In the genomic region with DNA sequence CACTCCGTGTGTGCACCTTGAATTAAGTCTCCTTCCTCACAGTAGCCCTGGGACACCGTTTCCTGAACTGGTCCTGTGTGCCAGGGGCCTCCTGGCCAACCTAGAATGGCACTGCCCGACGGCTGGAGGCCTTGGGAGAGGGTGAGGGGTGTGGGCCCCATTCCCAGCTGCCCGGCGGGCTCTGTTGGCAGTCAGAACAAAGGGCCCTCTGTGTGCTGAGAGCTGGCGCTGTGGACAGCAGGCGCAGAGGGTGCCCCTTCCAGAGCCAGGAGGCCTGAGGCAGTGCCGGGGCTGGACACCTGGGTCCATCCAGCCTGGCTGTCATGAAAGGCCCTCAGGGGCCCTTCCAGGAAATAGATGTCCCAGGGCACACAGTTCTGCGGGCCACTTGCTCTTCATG, we compare ENCODE assay signal across 12 mouse cellular contexts. TPM values are rescaled to one million over a fixed set of nuclear protein-coding genes. Genes with fewer than 3 reads are reported as not detected.
DNase-seq lines count a peak whose midpoint lies in the region; ATAC-seq and TF ChIP-seq lines count a peak whose summit lies in the region.
"Had no signal": no experiment of that assay in that cellular context is flagged by ENCODE, and none has a peak within 500 bp of the region (broad histone marks: within the 10 kb centered on the region; RNA-seq: fewer than 3 reads in every experiment).

No protein-coding gene starts in this region.

- no peaks in the 10 kb centered on the region for H3K36me3 ChIP-seq in lung, embryonic 16.5 days (ENCODE audit: control insufficient read depth, insufficient read depth, low read length)
- H3K36me3 ChIP-seq in liver, embryonic 12.5 days = no peaks in the 10 kb centered on the region
- peaks cover 16% of the 10 kb centered on the region for H3K36me3 ChIP-seq in liver, postnatal 0 days (replicated peaks; ENCODE audit: insufficient read depth, low read length)
- H3K36me3 ChIP-seq: G1E had no signal

- WGBS in lung, embryonic 16.5 days = 71% methylated on average over 10 of the region's 10 CpGs
- WGBS in liver, embryonic 12.5 days (ENCODE audit: insufficient replicate concordance) = 76% methylated on average over 10 of the region's 10 CpGs
- WGBS in liver, postnatal 0 days (ENCODE audit: insufficient replicate concordance) = 76% methylated on average over 10 of the region's 10 CpGs

- no peaks in the 10 kb centered on the region for H3K27me3 ChIP-seq in lung, embryonic 16.5 days (ENCODE audit: control insufficient read depth, insufficient read depth, low read depth, low read length)
- H3K27me3 ChIP-seq in liver, embryonic 12.5 days (replicated peaks) = peaks cover 77% of the 10 kb centered on the region
- H3K27me3 ChIP-seq in liver, postnatal 0 days (ENCODE audit: insufficient read depth, low read length) = no peaks in the 10 kb centered on the region

- no peaks in the 10 kb centered on the region for H3K4me1 ChIP-seq in lung, embryonic 16.5 days (replicated peaks; ENCODE audit: control insufficient read depth, insufficient read depth, low read length)
- no peaks in the 10 kb centered on the region for H3K4me1 ChIP-seq in liver, embryonic 12.5 days
- H3K4me1 ChIP-seq in liver, postnatal 0 days (ENCODE audit: insufficient read depth) = peaks cover 5% of the 10 kb centered on the region

- H3K27ac ChIP-seq in lung, embryonic 16.5 days (ENCODE audit: low read length) = no peak overlapping the region
- H3K27ac ChIP-seq in liver, embryonic 12.5 days = no peak overlapping the region
- H3K27ac ChIP-seq in liver, postnatal 0 days (ENCODE audit: low read depth) = no peak overlapping the region; the same call in 1 of the 2 replicates
- H3K27ac ChIP-seq: kidney, postnatal 0 days had no signal

- intact Hi-C loops in left cerebral cortex, postnatal 36 days (cut with DNase I) = no loop called here

- no peak for TF ChIP-seq CTCF in liver, postnatal 0 days (IDR thresholded peaks at IDR 0.05; ENCODE audit: low read depth)

- no peak for TF ChIP-seq EP300 in liver, postnatal 0 days (IDR thresholded peaks at IDR 0.05; ENCODE audit: low read depth)

- 0 out of 2 replicates have a peak, but pooled peaks have one; percentile 44 for ATAC-seq in lung, embryonic 16.5 days (ENCODE audit: low read depth)
- no peak for ATAC-seq in liver, embryonic 12.5 days
- no peak for ATAC-seq in liver, postnatal 0 days

- no peak overlapping the region for H3K4me3 ChIP-seq in lung, embryonic 16.5 days (ENCODE audit: low read length)
- no peak overlapping the region for H3K4me3 ChIP-seq in liver, embryonic 12.5 days
- H3K4me3 ChIP-seq in liver, postnatal 0 days (ENCODE audit: low read depth, low read length) = no peak overlapping the region
- H3K4me3 ChIP-seq: myocyte had no signal

- H3K4me2 ChIP-seq in lung, embryonic 16.5 days (ENCODE audit: low read depth, low read length) = no peak overlapping the region
- H3K4me2 ChIP-seq in liver, embryonic 12.5 days = no peak overlapping the region
- H3K4me2 ChIP-seq in liver, postnatal 0 days (ENCODE audit: low read depth, low read length) = no peak overlapping the region

- H3K9me3 ChIP-seq in lung, embryonic 16.5 days (ENCODE audit: control insufficient read depth, low read length) = no peaks in the 10 kb centered on the region
- H3K9me3 ChIP-seq in liver, embryonic 12.5 days (replicated peaks) = no peaks in the 10 kb centered on the region
- H3K9me3 ChIP-seq in liver, postnatal 0 days (ENCODE audit: low read length) = no peaks in the 10 kb centered on the region
- H3K9me3 ChIP-seq: G1E had no signal

- no peak overlapping the region for H3K9ac ChIP-seq in lung, embryonic 16.5 days (ENCODE audit: low read length)
- no peak overlapping the region for H3K9ac ChIP-seq in liver, embryonic 12.5 days
- H3K9ac ChIP-seq in liver, postnatal 0 days (replicated peaks) = no peak overlapping the region

- no peak for DNase-seq in lung, postnatal 36 days
- peak; percentile 64 to 68 for DNase-seq in frontal cortex, postnatal 36 days (ENCODE audit: low spot score in 2 of 2)
- peak; percentile 53 to 66 for DNase-seq in left cerebral cortex, postnatal 36 days (ENCODE audit: low spot score in 2 of 2)
- DNase-seq in right cerebral cortex, postnatal 4 days = peak; percentile 55
- no peak for DNase-seq in urinary bladder, postnatal 10 days (ENCODE audit: low spot score)
- DNase-seq in liver, postnatal 0 days = no peak

RNA-seq across cellular contexts. Expression of gene Slc38a3, which starts 9.8 kb away (rescaled TPM):
- 4.5 and 5.4 TPM in 2 replicates for polyA plus RNA-seq in lung, embryonic 16.5 days (2015; fragmentation: Nextera tagmentation; extraction: Ambion mirVana)
- 10 to 100 TPM; 66.3 to 66.8 TPM for total RNA-seq in left cerebral cortex, postnatal 36 days (2021)
- polyA plus RNA-seq in liver, embryonic 12.5 days (2016; fragmentation: Nextera tagmentation; extraction: Ambion mirVana) = 2.8 and 3.3 TPM in 2 replicates
- polyA plus RNA-seq in liver, postnatal 0 days (2015; fragmentation: Nextera tagmentation; extraction: Ambion mirVana) = 147 and 174 TPM in 2 replicates
- polyA plus RNA-seq: G1E had no signal

RNA-seq across cellular contexts. Expression of gene Gnat1, which starts 20.0 kb away (rescaled TPM):
- polyA plus RNA-seq in lung, embryonic 16.5 days (2015; fragmentation: Nextera tagmentation; extraction: Ambion mirVana) = 0.65 and 1.2 TPM in 2 replicates
- 1 to 10 TPM in 1 of 2 experiments, under 1 TPM in 1; 0.41 to 1.2 TPM for total RNA-seq in left cerebral cortex, postnatal 36 days (2021)
- 1.9 and 2.4 TPM in 2 replicates for polyA plus RNA-seq in liver, embryonic 12.5 days (2016; fragmentation: Nextera tagmentation; extraction: Ambion mirVana)
- 5.8 and 6.2 TPM in 2 replicates for polyA plus RNA-seq in liver, postnatal 0 days (2015; fragmentation: Nextera tagmentation; extraction: Ambion mirVana)
- total RNA-seq: gastrocnemius, adult 8-10 months had no signal
- polyA plus RNA-seq: G1E, myocyte had no signal

RNA-seq across cellular contexts. Expression of gene Gnai2, which starts 24.4 kb away (rescaled TPM):
- 457 and 458 TPM in 2 replicates for polyA plus RNA-seq in lung, embryonic 16.5 days (2015; fragmentation: Nextera tagmentation; extraction: Ambion mirVana)
- total RNA-seq in left cerebral cortex, postnatal 36 days (2021) = 100 to 1,000 TPM; 215 to 221 TPM
- polyA plus RNA-seq in liver, embryonic 12.5 days (2016; fragmentation: Nextera tagmentation; extraction: Ambion mirVana) = 206 and 210 TPM in 2 replicates
- polyA plus RNA-seq in liver, postnatal 0 days (2015; fragmentation: Nextera tagmentation; extraction: Ambion mirVana) = 146 and 159 TPM in 2 replicates

RNA-seq across cellular contexts. Expression of gene Sema3b, which starts 50.5 kb away (rescaled TPM):
- polyA plus RNA-seq in lung, embryonic 16.5 days (2015; fragmentation: Nextera tagmentation; extraction: Ambion mirVana) = 11.8 and 12.5 TPM in 2 replicates
- total RNA-seq in left cerebral cortex, postnatal 36 days (2021) = 1 to 10 TPM; 2.6 to 3.1 TPM
- 0.35 and 0.52 TPM in 2 replicates for polyA plus RNA-seq in liver, embryonic 12.5 days (2016; fragmentation: Nextera tagmentation; extraction: Ambion mirVana)
- polyA plus RNA-seq in liver, postnatal 0 days (2015; fragmentation: Nextera tagmentation; extraction: Ambion mirVana) = 0.41 and 0.56 TPM in 2 replicates
- polyA plus RNA-seq: G1E had no signal

RNA-seq across cellular contexts. Expression of gene Sema3f, which starts 50.7 kb away (rescaled TPM):
- 10.4 and 11.8 TPM in 2 replicates for polyA plus RNA-seq in lung, embryonic 16.5 days (2015; fragmentation: Nextera tagmentation; extraction: Ambion mirVana)
- 10 to 100 TPM; 16.6 to 17.2 TPM for total RNA-seq in left cerebral cortex, postnatal 36 days (2021)
- 3.9 and 4.2 TPM in 2 replicates for polyA plus RNA-seq in liver, embryonic 12.5 days (2016; fragmentation: Nextera tagmentation; extraction: Ambion mirVana)
- 0.76 and 1.1 TPM in 2 replicates for polyA plus RNA-seq in liver, postnatal 0 days (2015; fragmentation: Nextera tagmentation; extraction: Ambion mirVana)

Comparison
In these comparisons a context has a peak if more than half of its experiments do, and no peak if none do; other contexts are left out.
1. RNA of gene Slc38a3, which starts 9.8 kb away (polyA plus RNA-seq): 147 to 174 TPM in liver, postnatal 0 days; 4.5 to 5.4 TPM in lung, embryonic 16.5 days and 2.8 to 3.3 TPM in liver, embryonic 12.5 days; every median in the first group is over 10 times any median in the second.
2. DNase-seq: peak in frontal cortex, postnatal 36 days (2 of 2), left cerebral cortex, postnatal 36 days (2 of 2) and right cerebral cortex, postnatal 4 days (single experiment); none in lung, postnatal 36 days (single experiment), urinary bladder, postnatal 10 days (single experiment) and liver, postnatal 0 days (single experiment).